Mouse (Mus musculus): ENCODE measurements around the gene Nsf. TPM values are rescaled to one million over a fixed set of nuclear protein-coding genes. Genes with fewer than 3 reads are reported as not detected.

Gene Nsf
- polyA plus RNA-seq, 1 experiment from 2014 or later: 128 TPM

DNA sequence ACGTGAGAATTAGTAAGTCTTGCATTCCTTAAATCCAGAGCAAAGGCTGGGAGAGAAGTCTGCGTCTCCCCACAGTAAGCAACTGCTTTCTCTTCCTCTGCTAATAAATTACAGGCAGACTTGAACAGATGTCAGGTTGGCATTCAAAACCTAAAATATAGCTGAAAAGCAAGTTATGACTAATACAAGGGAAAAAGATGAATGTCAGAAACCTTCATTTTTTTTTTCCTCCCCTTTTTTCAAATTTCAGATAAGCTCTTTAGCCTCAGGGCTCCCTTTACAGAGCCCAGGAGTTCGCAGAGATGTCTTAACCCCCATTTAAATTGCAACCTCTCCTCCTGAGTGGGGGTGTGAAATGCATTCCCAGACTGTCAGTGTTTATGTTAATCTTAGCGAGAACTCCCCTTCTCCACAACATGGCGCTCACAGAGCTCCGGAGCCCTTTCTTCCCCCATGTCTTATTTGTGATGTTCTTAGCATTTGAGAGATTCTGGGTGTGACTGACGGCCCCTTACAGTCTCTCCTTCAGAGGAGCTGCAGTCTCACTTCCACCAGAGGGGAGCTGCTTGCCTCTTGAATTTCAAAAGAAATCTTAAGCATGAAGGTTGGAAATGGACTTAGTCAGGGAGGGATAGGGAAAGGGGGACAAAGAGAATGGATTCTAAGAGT lies 47.7 kb downstream of the Nsf start:
- no peaks in the 10 kb centered on the region for H3K4me1 ChIP-seq (replicated peaks; ENCODE audit: control insufficient read depth, insufficient read depth, low read length)
- H3K36me3 ChIP-seq (ENCODE audit: control insufficient read depth, insufficient read depth): no peaks in the 10 kb centered on the region
- H3K4me2 ChIP-seq (ENCODE audit: low read length): no peak overlapping the region
- H3K4me3 ChIP-seq (replicated peaks; ENCODE audit: low read length): no peak overlapping the region
- H3K9me3 ChIP-seq (ENCODE audit: control insufficient read depth, low read length): no peaks in the 10 kb centered on the region
- no peak overlapping the region for H3K9ac ChIP-seq (replicated peaks; ENCODE audit: low read depth, low read length)
- WGBS: 31% methylated on average over 7 of the region's 7 CpGs
- H3K27me3 ChIP-seq (replicated peaks; ENCODE audit: control insufficient read depth, insufficient read depth, low read length): no peaks in the 10 kb centered on the region
- ATAC-seq: no peak
- peak overlapping the region; percentile 45 for H3K27ac ChIP-seq (ENCODE audit: low read length)

DNA sequence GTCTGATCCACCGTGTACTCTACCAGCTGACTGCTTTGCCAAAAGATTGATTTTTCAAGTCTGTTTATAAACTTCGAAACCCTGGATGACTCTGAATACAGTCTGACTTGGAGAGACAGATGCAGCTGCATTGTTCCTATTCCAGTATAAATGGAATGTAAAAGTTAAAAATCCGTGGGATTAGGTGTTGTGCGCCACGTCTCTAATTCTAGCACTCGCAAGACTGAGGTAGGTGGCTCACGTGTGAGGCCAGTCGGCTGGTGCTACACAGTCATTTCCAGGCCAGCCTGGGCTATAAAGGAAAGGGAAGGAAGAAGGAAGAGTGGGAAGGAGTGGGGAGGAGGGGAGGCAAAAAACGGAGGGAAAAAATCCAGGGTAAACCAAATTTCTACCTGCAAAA lies 48.4 kb downstream of the Nsf start:
- Histone ChIP-seq H3K4me1 (replicated peaks; ENCODE audit: control insufficient read depth, insufficient read depth, low read length) (no peaks in the 10 kb centered on the region), H3K36me3 (ENCODE audit: control insufficient read depth, insufficient read depth) (no peaks in the 10 kb centered on the region), H3K4me3 (replicated peaks; ENCODE audit: low read length) (no peak overlapping the region), H3K4me2 (ENCODE audit: low read length) (no peak overlapping the region), H3K27me3 (replicated peaks; ENCODE audit: control insufficient read depth, insufficient read depth, low read length) (no peaks in the 10 kb centered on the region), H3K27ac (ENCODE audit: low read length) (no peak overlapping the region), H3K9me3 (ENCODE audit: control insufficient read depth, low read length) (no peaks in the 10 kb centered on the region), H3K9ac (replicated peaks; ENCODE audit: low read depth, low read length) (no peak overlapping the region)
- ATAC-seq: no peak
- WGBS: 79% methylated on average over 9 of the region's 9 CpGs

DNA sequence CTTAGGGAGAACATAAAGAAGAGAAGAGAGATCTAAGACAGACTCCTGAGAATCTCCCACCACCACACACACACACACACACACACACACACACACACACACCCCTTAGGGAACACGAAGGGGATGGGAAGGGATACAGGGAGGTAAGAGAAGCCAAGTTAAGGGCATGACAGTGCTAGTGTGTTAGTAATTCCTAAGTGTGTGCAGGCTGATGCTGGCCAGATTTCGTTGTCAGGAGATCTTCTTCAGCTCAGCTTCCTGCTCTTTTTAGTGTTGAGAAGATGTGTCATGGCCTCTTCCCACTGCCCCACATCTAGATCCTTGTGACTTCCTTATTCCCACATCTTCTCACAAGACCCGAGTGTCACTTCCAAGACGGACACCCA lies 52.3 kb downstream of the Nsf start:
- Histone ChIP-seq H3K27me3 (replicated peaks; ENCODE audit: control insufficient read depth, insufficient read depth, low read length) (no peaks in the 10 kb centered on the region), H3K27ac (ENCODE audit: low read length) (no peak overlapping the region), H3K4me3 (replicated peaks; ENCODE audit: low read length) (no peak overlapping the region), H3K4me1 (replicated peaks; ENCODE audit: control insufficient read depth, insufficient read depth, low read length) (no peaks in the 10 kb centered on the region), H3K9me3 (ENCODE audit: control insufficient read depth, low read length) (no peaks in the 10 kb centered on the region), H3K36me3 (ENCODE audit: control insufficient read depth, insufficient read depth) (no peaks in the 10 kb centered on the region), H3K9ac (replicated peaks; ENCODE audit: low read depth, low read length) (no peak overlapping the region), H3K4me2 (ENCODE audit: low read length) (no peak overlapping the region)
- ATAC-seq: no peak
- WGBS: 87% methylated on average over 4 of the region's 4 CpGs

DNA sequence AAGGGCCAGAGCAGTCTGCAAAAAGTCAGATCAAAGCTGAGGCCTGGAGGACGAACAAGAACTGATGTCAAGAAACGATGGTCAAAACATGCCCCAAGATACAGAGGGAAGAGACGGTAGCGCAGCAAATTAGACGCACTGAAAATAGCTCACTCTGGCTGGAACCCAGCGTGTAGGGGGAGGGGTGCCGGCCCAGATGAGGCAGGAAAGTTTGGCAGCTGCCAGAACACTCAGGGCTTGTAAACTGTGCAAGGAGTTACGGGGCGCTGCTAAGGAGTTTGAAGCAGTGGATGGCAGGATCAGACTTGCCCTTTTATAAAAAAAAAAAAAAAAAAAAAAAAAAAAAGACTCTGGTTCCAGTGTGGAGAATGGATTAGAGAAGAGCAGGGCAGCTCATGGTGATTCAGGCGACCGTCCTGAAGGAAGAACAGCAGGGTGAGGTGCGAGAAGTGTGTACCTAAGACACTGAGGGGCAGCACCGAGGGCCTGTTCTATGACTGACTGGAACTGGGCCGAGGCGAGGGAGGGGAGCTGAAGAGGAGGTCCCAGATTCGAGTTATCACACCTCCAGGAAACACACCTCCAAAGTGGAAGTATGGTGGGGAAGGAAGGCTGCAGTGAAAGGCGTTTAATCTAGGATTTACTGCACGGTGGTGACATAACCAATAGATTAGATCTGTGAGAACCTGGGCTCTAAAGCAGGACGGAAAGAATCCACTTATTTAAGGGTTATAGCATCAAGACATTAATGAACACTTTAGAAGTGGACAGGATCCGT lies 52.9 kb downstream of the Nsf start:
- H3K9ac ChIP-seq (replicated peaks; ENCODE audit: low read depth, low read length): no peak overlapping the region
- no peak overlapping the region for H3K4me3 ChIP-seq (replicated peaks; ENCODE audit: low read length)
- H3K9me3 ChIP-seq (ENCODE audit: control insufficient read depth, low read length): no peaks in the 10 kb centered on the region
- H3K4me2 ChIP-seq (ENCODE audit: low read length): no peak overlapping the region
- H3K36me3 ChIP-seq (ENCODE audit: control insufficient read depth, insufficient read depth): no peaks in the 10 kb centered on the region
- H3K27ac ChIP-seq (ENCODE audit: low read length): no peak overlapping the region
- H3K4me1 ChIP-seq (replicated peaks; ENCODE audit: control insufficient read depth, insufficient read depth, low read length): no peaks in the 10 kb centered on the region
- no peaks in the 10 kb centered on the region for H3K27me3 ChIP-seq (replicated peaks; ENCODE audit: control insufficient read depth, insufficient read depth, low read length)
- 66% methylated on average over 20 of the region's 20 CpGs for WGBS
- no peak for ATAC-seq

DNA sequence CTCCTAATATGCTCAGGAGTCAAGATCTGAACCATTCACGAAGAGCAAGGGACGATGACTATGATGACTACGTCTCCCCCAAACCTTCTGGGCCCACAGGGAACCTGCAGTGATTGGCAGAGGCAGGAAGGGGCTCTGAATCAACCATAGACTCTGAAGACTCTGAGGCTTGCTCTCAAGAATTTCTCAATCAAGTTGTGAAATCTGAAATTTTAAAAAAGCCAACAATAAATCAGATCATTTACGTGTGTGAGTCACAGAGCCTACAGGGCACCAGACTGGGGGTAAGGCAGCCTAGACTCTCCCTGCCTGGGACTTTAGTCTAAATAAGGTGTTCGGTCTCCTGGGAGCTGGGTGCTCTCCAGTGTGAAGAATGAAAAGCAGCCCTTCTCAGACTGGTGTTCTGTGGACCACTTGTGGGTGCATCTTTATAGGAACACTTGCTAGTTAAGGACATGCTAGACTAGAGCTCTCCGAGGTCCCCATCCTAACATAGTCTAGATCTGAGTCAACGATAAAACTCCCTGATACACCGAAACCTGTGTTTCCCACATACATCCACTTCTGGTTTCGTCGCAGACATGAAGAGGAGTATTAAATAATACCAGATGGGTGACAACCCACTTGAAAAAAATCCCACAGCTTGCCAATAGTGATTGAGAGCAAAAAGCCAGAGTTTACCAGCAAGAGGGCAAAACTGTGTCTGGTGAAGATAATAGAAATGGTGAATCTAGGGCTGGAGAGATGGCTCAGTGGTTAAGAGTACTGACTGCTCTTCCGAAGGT lies 56.7 kb downstream of the Nsf start:
- ATAC-seq: no peak
- no peak overlapping the region for H3K27ac ChIP-seq (ENCODE audit: low read length)
- no peaks in the 10 kb centered on the region for H3K4me1 ChIP-seq (replicated peaks; ENCODE audit: control insufficient read depth, insufficient read depth, low read length)
- no peak overlapping the region for H3K9ac ChIP-seq (replicated peaks; ENCODE audit: low read depth, low read length)
- H3K36me3 ChIP-seq (ENCODE audit: control insufficient read depth, insufficient read depth): no peaks in the 10 kb centered on the region
- H3K4me3 ChIP-seq (replicated peaks; ENCODE audit: low read length): no peak overlapping the region
- no peaks in the 10 kb centered on the region for H3K9me3 ChIP-seq (ENCODE audit: control insufficient read depth, low read length)
- WGBS: 91% methylated on average over 11 of the region's 11 CpGs
- H3K27me3 ChIP-seq (replicated peaks; ENCODE audit: control insufficient read depth, insufficient read depth, low read length): no peaks in the 10 kb centered on the region
- H3K4me2 ChIP-seq (ENCODE audit: low read length): no peak overlapping the region

DNA sequence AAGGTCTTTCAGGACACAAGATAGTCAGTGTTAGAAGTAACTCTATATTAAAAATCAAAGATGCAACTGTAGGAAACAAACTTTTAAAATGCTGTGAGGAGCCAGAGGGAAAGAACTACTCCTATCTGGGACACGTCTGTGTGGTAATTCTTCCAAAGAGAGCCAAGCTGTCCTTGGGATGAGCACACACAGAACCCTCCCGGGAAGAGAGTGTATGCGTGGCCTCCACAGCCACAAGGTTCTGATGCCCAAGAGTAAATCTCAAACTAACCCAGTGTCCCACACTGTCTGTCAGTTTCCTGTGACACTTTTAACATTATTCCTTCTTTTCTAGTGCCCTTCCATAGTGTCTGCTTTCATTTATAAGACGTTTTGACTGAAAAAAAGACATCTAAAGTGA lies 57.8 kb downstream of the Nsf start:
- ATAC-seq: no peak
- 91% methylated on average over 4 of the region's 4 CpGs for WGBS
- H3K27me3 ChIP-seq (replicated peaks; ENCODE audit: control insufficient read depth, insufficient read depth, low read length): no peaks in the 10 kb centered on the region

DNA sequence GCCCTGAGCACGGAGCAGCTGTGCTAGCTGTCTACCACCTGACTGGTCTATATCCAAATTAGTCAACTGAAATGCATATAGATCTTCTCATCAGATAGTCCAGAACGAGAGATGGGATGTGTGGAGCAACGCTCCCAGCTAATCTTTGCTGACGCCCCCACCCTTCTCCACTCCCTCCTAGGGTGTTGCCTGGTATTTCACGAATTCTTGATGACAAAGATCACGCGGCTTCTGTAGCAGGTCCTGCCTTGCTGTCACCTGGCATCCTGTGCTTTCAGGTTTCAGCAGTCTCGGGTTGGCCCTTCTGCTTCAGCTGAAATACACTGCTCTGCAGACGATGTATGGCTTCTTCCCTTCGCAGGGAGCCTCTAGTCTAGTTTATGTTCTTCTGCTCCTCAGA lies 61.0 kb downstream of the Nsf start:
- Histone ChIP-seq H3K4me3 (replicated peaks; ENCODE audit: low read length) (no peak overlapping the region), H3K9ac (replicated peaks; ENCODE audit: low read depth, low read length) (no peak overlapping the region), H3K27ac (ENCODE audit: low read length) (no peak overlapping the region), H3K4me2 (ENCODE audit: low read length) (no peak overlapping the region), H3K36me3 (ENCODE audit: control insufficient read depth, insufficient read depth) (no peaks in the 10 kb centered on the region), H3K27me3 (replicated peaks; ENCODE audit: control insufficient read depth, insufficient read depth, low read length) (no peaks in the 10 kb centered on the region), H3K9me3 (ENCODE audit: control insufficient read depth, low read length) (no peaks in the 10 kb centered on the region), H3K4me1 (replicated peaks; ENCODE audit: control insufficient read depth, insufficient read depth, low read length) (no peaks in the 10 kb centered on the region)
- 88% methylated on average over 10 of the region's 10 CpGs for WGBS
- ATAC-seq: no peak

More for the DNA sequence above, 57.8 kb downstream of the Nsf start:
- Histone ChIP-seq H3K9me3 (ENCODE audit: control insufficient read depth, low read length) (no peaks in the 10 kb centered on the region), H3K36me3 (ENCODE audit: control insufficient read depth, insufficient read depth) (no peaks in the 10 kb centered on the region), H3K4me1 (replicated peaks; ENCODE audit: control insufficient read depth, insufficient read depth, low read length) (no peaks in the 10 kb centered on the region), H3K4me2 (ENCODE audit: low read length) (no peak overlapping the region), H3K27ac (ENCODE audit: low read length) (no peak overlapping the region), H3K4me3 (replicated peaks; ENCODE audit: low read length) (no peak overlapping the region), H3K9ac (replicated peaks; ENCODE audit: low read depth, low read length) (no peak overlapping the region)

DNA sequence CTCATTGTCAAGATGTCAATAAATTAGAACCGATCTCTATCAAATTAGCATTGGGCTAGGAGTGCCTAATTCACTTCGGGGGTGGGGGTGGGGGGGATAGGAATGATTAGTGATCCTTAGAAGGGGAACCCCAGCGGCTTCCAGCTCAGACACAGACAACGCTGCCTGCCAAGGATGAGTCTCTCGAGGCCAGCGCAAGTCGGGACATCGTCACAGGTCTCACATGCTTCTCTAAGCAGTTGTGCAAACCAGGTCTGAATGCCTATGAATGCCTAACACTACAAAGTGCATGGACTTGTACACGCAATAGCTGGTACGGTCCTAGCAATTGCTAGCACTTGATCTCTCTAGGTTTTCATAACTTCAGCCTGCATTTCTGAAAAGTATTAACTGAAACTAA lies 62.1 kb downstream of the Nsf start:
- Histone ChIP-seq H3K4me1 (replicated peaks; ENCODE audit: control insufficient read depth, insufficient read depth, low read length) (no peaks in the 10 kb centered on the region), H3K27me3 (replicated peaks; ENCODE audit: control insufficient read depth, insufficient read depth, low read length) (no peaks in the 10 kb centered on the region), H3K27ac (ENCODE audit: low read length) (no peak overlapping the region), H3K4me2 (ENCODE audit: low read length) (no peak overlapping the region), H3K9me3 (ENCODE audit: control insufficient read depth, low read length) (no peaks in the 10 kb centered on the region), H3K9ac (replicated peaks; ENCODE audit: low read depth, low read length) (no peak overlapping the region), H3K36me3 (ENCODE audit: control insufficient read depth, insufficient read depth) (no peaks in the 10 kb centered on the region), H3K4me3 (replicated peaks; ENCODE audit: low read length) (no peak overlapping the region)
- no peak for ATAC-seq
- 71% methylated on average over 10 of the region's 10 CpGs for WGBS

Data from forebrain, embryonic 16.5 days (tissue).